ENCODE assay signal across 21 mouse cellular contexts in the genomic region with DNA sequence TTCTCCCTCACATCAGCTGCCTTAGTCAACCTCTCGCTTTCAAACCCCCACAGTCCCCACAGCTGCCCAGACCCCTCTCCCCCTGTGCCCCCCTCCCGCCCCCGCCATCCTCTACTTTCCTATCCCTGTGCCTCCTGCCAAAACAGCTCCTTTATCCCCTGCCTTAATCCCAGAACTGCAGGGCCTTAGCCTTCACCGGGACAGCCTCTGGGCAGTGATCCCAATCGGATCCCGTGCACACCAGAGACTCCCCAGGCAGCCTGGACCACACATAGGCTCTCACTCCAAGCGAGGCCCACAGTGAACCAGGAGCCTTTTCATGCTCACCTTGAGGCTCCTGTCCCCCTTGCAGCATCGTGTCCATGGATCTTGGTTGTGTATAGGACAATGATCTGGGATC. TPM values are rescaled to one million over a fixed set of nuclear protein-coding genes. Genes with fewer than 3 reads are reported as not detected.
DNase-seq lines count a peak whose midpoint lies in the region; ATAC-seq and TF ChIP-seq lines count a peak whose summit lies in the region.
"Had no signal": no experiment of that assay in that cellular context is flagged by ENCODE, and none has a peak within 500 bp of the region (broad histone marks: within the 10 kb centered on the region; RNA-seq: fewer than 3 reads in every experiment).

No protein-coding gene starts in this region.

- TF ChIP-seq POLR2A in heart, adult 2 months (IDR thresholded peaks at IDR 0.05; ENCODE audit: insufficient read depth, low read depth, low read length): no peak

- TF ChIP-seq EP300 in heart, adult 2 months (IDR thresholded peaks at IDR 0.05; ENCODE audit: insufficient read depth, low read depth, low read length): no peak

- intact Hi-C loops in heart, adult 2 months (cut with DNase I): no loop called here

- no peaks in the 10 kb centered on the region for H3K79me2 ChIP-seq in heart, adult 2 months (replicated peaks; ENCODE audit: control insufficient read depth, insufficient read depth, low read length)

- 0 out of 2 replicates have a peak, but pooled peaks have one; percentile 11 for ATAC-seq in hindbrain, embryonic 14.5 days (ENCODE audit: low FRiP score)
- ATAC-seq in hindbrain, embryonic 12.5 days (ENCODE audit: low FRiP score): no peak
- ATAC-seq in lung, embryonic 14.5 days (ENCODE audit: insufficient read depth): 0 out of 2 replicates have a peak, but pooled peaks have one; percentile 21
- ATAC-seq in forebrain, postnatal 0 days: peak; percentile 75
- peak; percentile 64; the same call in 1 of the 2 replicates for ATAC-seq in stomach, embryonic 16.5 days (ENCODE audit: insufficient read depth, low FRiP score)
- ATAC-seq: inflammation-experienced regulatory T-cells, adult 6 months; lung, postnatal 0 days had no signal

- peaks cover 46% of the 10 kb centered on the region for H3K36me3 ChIP-seq in hindbrain, embryonic 14.5 days (replicated peaks; ENCODE audit: control insufficient read depth, insufficient read depth)
- peaks cover 33% of the 10 kb centered on the region for H3K36me3 ChIP-seq in hindbrain, embryonic 12.5 days
- H3K36me3 ChIP-seq in lung, embryonic 14.5 days (ENCODE audit: insufficient read depth): no peaks in the 10 kb centered on the region
- H3K36me3 ChIP-seq in forebrain, postnatal 0 days (ENCODE audit: insufficient read depth): 0 out of 2 replicates have a peak, but pooled peaks cover 17% of the 10 kb centered on the region
- peaks cover 6% of the 10 kb centered on the region; the same call in 1 of the 2 replicates for H3K36me3 ChIP-seq in stomach, embryonic 16.5 days (ENCODE audit: control insufficient read depth, insufficient read depth, low read length)
- peaks cover 4% of the 10 kb centered on the region for H3K36me3 ChIP-seq in heart, adult 2 months (ENCODE audit: control insufficient read depth, insufficient read depth, low read length)
- H3K36me3 ChIP-seq: liver, embryonic 13.5 days had no signal

- H3K4me2 ChIP-seq in hindbrain, embryonic 14.5 days (replicated peaks): no peak overlapping the region
- no peak overlapping the region for H3K4me2 ChIP-seq in hindbrain, embryonic 12.5 days (replicated peaks)
- H3K4me2 ChIP-seq in lung, embryonic 14.5 days: no peak overlapping the region
- H3K4me2 ChIP-seq in forebrain, postnatal 0 days (ENCODE audit: low read depth): no peak overlapping the region
- H3K4me2 ChIP-seq in stomach, embryonic 16.5 days (ENCODE audit: low read depth, low read length): no peak overlapping the region
- H3K4me2 ChIP-seq: heart, embryonic 13.5 days; limb, embryonic 13.5 days; liver, embryonic 13.5 days had no signal

- no peak overlapping the region for H3K4me3 ChIP-seq in hindbrain, embryonic 14.5 days (replicated peaks; ENCODE audit: low read length)
- H3K4me3 ChIP-seq in hindbrain, embryonic 12.5 days: no peak overlapping the region
- no peak overlapping the region for H3K4me3 ChIP-seq in lung, embryonic 14.5 days (ENCODE audit: low read depth, low read length)
- H3K4me3 ChIP-seq in forebrain, postnatal 0 days (ENCODE audit: low read depth, low read length): no peak overlapping the region
- H3K4me3 ChIP-seq in stomach, embryonic 16.5 days (replicated peaks; ENCODE audit: low read length): no peak overlapping the region
- H3K4me3 ChIP-seq in heart, adult 2 months: no peak overlapping the region
- H3K4me3 ChIP-seq: gastrocnemius, adult 2 months; heart, embryonic 13.5 days; limb, embryonic 13.5 days; liver, embryonic 13.5 days; myocyte had no signal

- H3K9ac ChIP-seq in hindbrain, embryonic 14.5 days: no peak overlapping the region
- no peak overlapping the region for H3K9ac ChIP-seq in hindbrain, embryonic 12.5 days
- no peak overlapping the region for H3K9ac ChIP-seq in lung, embryonic 14.5 days
- H3K9ac ChIP-seq in forebrain, postnatal 0 days: no peak overlapping the region
- no peak overlapping the region for H3K9ac ChIP-seq in stomach, embryonic 16.5 days (ENCODE audit: low read length)
- no peak overlapping the region for H3K9ac ChIP-seq in heart, adult 2 months (ENCODE audit: low read depth, low read length)
- H3K9ac ChIP-seq: heart, embryonic 13.5 days; limb, embryonic 13.5 days; liver, embryonic 13.5 days had no signal

- H3K27ac ChIP-seq in hindbrain, embryonic 14.5 days: no peak overlapping the region
- no peak overlapping the region for H3K27ac ChIP-seq in hindbrain, embryonic 12.5 days
- no peak overlapping the region for H3K27ac ChIP-seq in lung, embryonic 14.5 days (ENCODE audit: low read depth)
- no peak overlapping the region for H3K27ac ChIP-seq in forebrain, postnatal 0 days (ENCODE audit: low read depth, low read length)
- no peak overlapping the region for H3K27ac ChIP-seq in stomach, embryonic 16.5 days (ENCODE audit: low read length)
- no peak overlapping the region for H3K27ac ChIP-seq in heart, adult 2 months
- H3K27ac ChIP-seq: heart, embryonic 13.5 days; limb, embryonic 13.5 days; liver, embryonic 13.5 days had no signal

- 84% methylated on average over 8 of the region's 8 CpGs for WGBS in hindbrain, embryonic 14.5 days
- 89% methylated on average over 8 of the region's 8 CpGs for WGBS in hindbrain, embryonic 12.5 days
- 67% methylated on average over 8 of the region's 8 CpGs for WGBS in lung, embryonic 14.5 days
- WGBS in forebrain, postnatal 0 days: 44% methylated on average over 8 of the region's 8 CpGs
- WGBS in stomach, embryonic 16.5 days: 80% methylated on average over 8 of the region's 8 CpGs
- 84% methylated on average over 8 of the region's 8 CpGs for WGBS in heart, adult 2 months

- TF ChIP-seq CTCF in lung, embryonic 14.5 days (IDR thresholded peaks at IDR 0.05; ENCODE audit: low read depth): no peak
- no peak for TF ChIP-seq CTCF in forebrain, postnatal 0 days (IDR thresholded peaks at IDR 0.05; ENCODE audit: low read depth)
- no peak for TF ChIP-seq CTCF in heart, adult 2 months (IDR thresholded peaks at IDR 0.05)

- H3K27me3 ChIP-seq in hindbrain, embryonic 14.5 days (ENCODE audit: control insufficient read depth, insufficient read depth, low read length): no peaks in the 10 kb centered on the region
- H3K27me3 ChIP-seq in hindbrain, embryonic 12.5 days: no peaks in the 10 kb centered on the region
- H3K27me3 ChIP-seq in lung, embryonic 14.5 days (ENCODE audit: insufficient read depth, low read length): no peaks in the 10 kb centered on the region
- H3K27me3 ChIP-seq in forebrain, postnatal 0 days (ENCODE audit: insufficient read depth, low read length): no peaks in the 10 kb centered on the region
- H3K27me3 ChIP-seq in stomach, embryonic 16.5 days (ENCODE audit: control insufficient read depth, insufficient read depth, low read length): no peaks in the 10 kb centered on the region
- H3K27me3 ChIP-seq in heart, adult 2 months (ENCODE audit: control insufficient read depth, insufficient read depth, low read length): no peaks in the 10 kb centered on the region
- H3K27me3 ChIP-seq: heart, embryonic 13.5 days; limb, embryonic 13.5 days; liver, embryonic 13.5 days had no signal

- no peaks in the 10 kb centered on the region for H3K4me1 ChIP-seq in hindbrain, embryonic 14.5 days (replicated peaks; ENCODE audit: control insufficient read depth, insufficient read depth, low read length)
- H3K4me1 ChIP-seq in hindbrain, embryonic 12.5 days: no peaks in the 10 kb centered on the region
- H3K4me1 ChIP-seq in lung, embryonic 14.5 days (ENCODE audit: insufficient read depth): no peaks in the 10 kb centered on the region
- no peaks in the 10 kb centered on the region for H3K4me1 ChIP-seq in forebrain, postnatal 0 days (ENCODE audit: insufficient read depth)
- no peaks in the 10 kb centered on the region for H3K4me1 ChIP-seq in stomach, embryonic 16.5 days (ENCODE audit: control insufficient read depth, insufficient read depth, low read length)
- peaks cover 6% of the 10 kb centered on the region for H3K4me1 ChIP-seq in heart, adult 2 months (ENCODE audit: control insufficient read depth, insufficient read depth, low read length)
- H3K4me1 ChIP-seq: limb, embryonic 13.5 days had no signal

- no peaks in the 10 kb centered on the region for H3K9me3 ChIP-seq in hindbrain, embryonic 14.5 days (ENCODE audit: control insufficient read depth, low read length)
- H3K9me3 ChIP-seq in hindbrain, embryonic 12.5 days (replicated peaks): no peaks in the 10 kb centered on the region
- no peaks in the 10 kb centered on the region for H3K9me3 ChIP-seq in lung, embryonic 14.5 days (ENCODE audit: low read depth, low read length)
- 0 out of 2 replicates have a peak, but pooled peaks cover 3% of the 10 kb centered on the region for H3K9me3 ChIP-seq in forebrain, postnatal 0 days (ENCODE audit: low read length)
- H3K9me3 ChIP-seq in stomach, embryonic 16.5 days (replicated peaks; ENCODE audit: control insufficient read depth, low read length): no peaks in the 10 kb centered on the region
- H3K9me3 ChIP-seq: heart, embryonic 13.5 days; limb, embryonic 13.5 days; liver, embryonic 13.5 days had no signal

- no peak for DNase-seq in hindbrain, embryonic 14.5 days (ENCODE audit: low spot score)
- DNase-seq in lung, embryonic 14.5 days: no peak
- DNase-seq in lung, postnatal 4 days: no peak
- no peak for DNase-seq in forebrain, postnatal 0 days
- DNase-seq in heart, adult 2 months: no peak
- DNase-seq: adrenal gland, postnatal 36 days; cerebellum, adult 18-20 months; cerebellum, postnatal 25 days; embryo, embryonic 11 days; gastrocnemius, adult 2 months; heart, postnatal 36 days; kidney, adult 8-10 months; liver, embryonic 13.5 days; thymus, adult 2 months had no signal

RNA-seq across cellular contexts. Expression of gene Fez2, which starts 49.5 kb away (rescaled TPM):
- 59.7 and 69.0 TPM in 2 replicates for polyA plus RNA-seq in hindbrain, embryonic 14.5 days (2014; fragmentation: Nextera tagmentation; extraction: Ambion mirVana)
- 44.8 and 48.9 TPM in 2 replicates for polyA plus RNA-seq in hindbrain, embryonic 12.5 days (2016; fragmentation: Nextera tagmentation; extraction: Ambion mirVana)
- polyA plus RNA-seq in lung, embryonic 14.5 days (2014; fragmentation: Nextera tagmentation; extraction: Ambion mirVana): 43.5 and 45.0 TPM in 2 replicates
- 56.0 and 57.9 TPM in 2 replicates for total RNA-seq in forebrain, postnatal 0 days (2014; rRNA removed)
- 64.8 and 65.9 TPM in 2 replicates for polyA plus RNA-seq in forebrain, postnatal 0 days (2015; fragmentation: Nextera tagmentation; extraction: Ambion mirVana)
- 30.6 and 34.6 TPM in 2 replicates for polyA plus RNA-seq in stomach, embryonic 16.5 days (2015; fragmentation: Nextera tagmentation; extraction: Ambion mirVana)
- total RNA-seq in heart, adult 2 months (2021): 10 to 100 TPM; 76.7 to 80.1 TPM
- polyA plus RNA-seq in heart, adult 2 months (2012; rRNA removed): 50.4 and 79.4 TPM in 2 replicates
